Mouse (Mus musculus) heart, adult 11 months (tissue): ENCODE results near the gene Vsig10.
A peak's percentile ranks its signal among the peaks of the same experiment; 100 is the strongest.

Source experiments
- DNase-seq: peaks from one replicate; pipeline ENCODE4 v3.0.0; 2022

Gene Vsig10

DNA sequence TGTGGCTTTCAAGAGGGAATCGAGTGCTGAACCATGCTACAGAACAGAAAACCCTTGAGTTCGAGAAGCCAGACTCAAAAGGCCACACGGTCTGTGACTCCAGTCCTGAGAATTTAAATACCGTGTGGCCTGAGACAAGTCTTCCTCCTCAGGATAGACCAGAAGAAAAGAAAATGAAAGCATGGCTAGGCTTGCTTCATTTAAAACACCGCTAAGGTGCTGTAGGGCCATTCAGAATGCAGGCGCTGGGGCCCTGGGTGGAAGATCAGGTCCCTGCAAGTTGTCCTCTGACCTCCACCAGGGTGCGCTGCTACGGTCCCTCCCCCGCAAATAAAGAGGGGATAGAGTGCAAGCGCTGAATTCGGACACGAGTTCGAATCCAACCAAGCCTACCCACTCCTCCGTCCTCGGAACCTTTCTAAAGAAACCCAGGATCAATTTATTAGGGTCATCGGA, 69.4 kb downstream of the Vsig10 start:
- peak; percentile 94 for DNase-seq

- peak; percentile 100 for DNase-seq
Measured at GRCm38 (mm10) chr5:117388877-117389276, 70.0 kb downstream of the Vsig10 start, which contains the start of gene Rfc5. Gene Rfc5, minus strand, starts transcription at chr5:117389047.

DNA sequence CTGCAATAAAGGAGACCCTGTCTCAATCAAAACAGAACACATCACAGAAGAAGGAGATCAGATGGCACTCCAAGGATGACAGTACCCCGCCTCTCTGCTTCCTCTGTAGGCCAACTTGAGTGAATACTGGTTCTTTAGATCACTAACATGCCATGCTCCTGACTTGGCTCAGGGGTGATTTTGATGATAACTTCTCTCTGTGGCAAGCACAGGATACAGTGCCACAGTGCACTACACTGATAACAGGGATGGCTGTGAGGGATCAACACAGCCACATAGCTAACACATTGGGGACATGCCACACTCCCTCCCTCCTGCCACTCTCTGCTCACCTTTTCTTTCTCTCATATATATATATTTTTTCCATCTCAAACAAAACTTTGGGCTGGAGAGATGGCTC, 72.0 kb downstream of the Vsig10 start:
- DNase-seq = no peak

DNA sequence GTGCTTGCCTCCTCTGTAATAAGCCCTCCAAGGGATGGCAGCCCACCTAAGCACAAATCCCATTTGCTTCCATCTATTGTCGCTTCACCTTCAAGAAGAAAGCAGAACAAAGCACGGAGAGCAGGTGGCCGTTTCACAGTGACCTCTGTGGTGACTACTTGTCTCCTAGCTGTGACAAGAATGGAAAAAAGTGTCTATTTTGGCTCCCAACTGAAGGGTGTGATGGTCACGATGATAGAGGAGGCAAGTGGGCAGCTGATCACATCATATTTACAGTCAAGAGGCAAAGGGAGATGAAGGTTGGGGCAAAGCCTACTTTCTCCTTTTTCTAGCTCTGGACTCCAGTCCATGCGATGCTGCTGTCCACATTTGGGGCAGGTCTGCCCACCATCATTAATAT, 77.0 kb downstream of the Vsig10 start:
- DNase-seq = no peak

GRCm38 (mm10) chr5:117396596-117397014, 77.7 kb downstream of the Vsig10 start:
- no peak for DNase-seq

- DNase-seq = no peak
Measured at GRCm38 (mm10) chr5:117397371-117397770, 78.5 kb downstream of the Vsig10 start.

- no peak for DNase-seq
Measured at GRCm38 (mm10) chr5:117398007-117398550, 79.2 kb downstream of the Vsig10 start.

DNA sequence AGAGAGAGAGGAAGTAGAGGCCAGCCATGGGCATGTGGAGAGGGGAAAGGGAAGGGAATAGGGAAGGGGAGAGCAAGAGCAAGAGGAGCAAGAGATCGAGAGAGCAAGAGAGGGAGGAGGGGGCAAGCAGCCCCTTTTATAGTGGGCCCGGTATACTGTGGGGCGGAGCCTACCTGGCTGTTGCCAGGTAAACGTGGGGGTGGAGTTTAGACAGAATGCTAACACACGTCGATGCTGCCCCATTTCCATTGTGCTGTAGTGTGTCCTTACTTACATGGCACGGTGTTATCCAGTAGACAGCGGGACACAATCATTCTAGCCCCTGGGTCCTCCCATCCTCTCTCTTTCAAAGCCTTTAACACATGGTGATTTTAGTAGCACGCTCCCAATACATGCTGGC, 80.4 kb downstream of the Vsig10 start:
- no peak for DNase-seq

- no peak for DNase-seq
Measured at GRCm38 (mm10) chr5:117403609-117404008, 84.7 kb downstream of the Vsig10 start.
